Mouse (Mus musculus): ENCODE results near the gene Wbp11. TPM values are rescaled to one million over a fixed set of nuclear protein-coding genes. Genes with fewer than 3 reads are reported as not detected.
A peak's percentile ranks its signal among the peaks of the same experiment; 100 is the strongest.

The Wbp11 gene
- polyA plus RNA-seq, 1 experiment, result 72.3 TPM

- Histone ChIP-seq H3K4me1 (replicated peaks; ENCODE audit: control insufficient read depth, insufficient read depth, low read length) (peaks cover 14% of the 10 kb centered on the region), H3K27me3 (ENCODE audit: control insufficient read depth, insufficient read depth, low read length) (no peaks in the 10 kb centered on the region), H3K27ac (ENCODE audit: control insufficient read depth, insufficient read depth, low read length) (peak within 1 kb of the TSS; percentile 32; the same call in 1 of the 2 replicates), H3K4me3 (ENCODE audit: control insufficient read depth, insufficient read depth, low read length) (peak within 1 kb of the TSS; percentile 50), H3K36me3 (ENCODE audit: control insufficient read depth, insufficient read depth, low read length) (peaks cover 2% of the 10 kb centered on the region)
- peak; percentile 99 for DNase-seq
- WGBS, result under 1% methylated on average over 34 of the region's 34 CpGs
- TF ChIP-seq POLR2A (IDR thresholded peaks at IDR 0.05; ENCODE audit: control insufficient read depth, extremely low read depth, insufficient read depth, low read length, poor library complexity) (peak; percentile 80), CTCF (IDR thresholded peaks at IDR 0.05; ENCODE audit: borderline replicate concordance, control insufficient read depth, extremely low read depth, insufficient read depth, low read length, poor library complexity) (peak; percentile 47; the same call in 1 of the 2 replicates)
These were observed 20.0 kb downstream of the Wbp11 start, which contains the start of gene H2afj for GRCm38 (mm10) chr6:136808014-136808417. Gene H2afj (plus strand): TSS chr6:136808244.

GRCm38 (mm10) chr6:136807395-136808013 is 20.5 kb downstream of the Wbp11 start:
- WGBS, result 61% methylated on average over 18 of the region's 18 CpGs

GRCm38 (mm10) chr6:136806819-136807218 is 21.2 kb downstream of the Wbp11 start:
- peaks cover 14% of the 10 kb centered on the region for H3K4me1 ChIP-seq (replicated peaks; ENCODE audit: control insufficient read depth, insufficient read depth, low read length)
- 90% methylated on average over 5 of the region's 5 CpGs for WGBS
- H3K27ac ChIP-seq (ENCODE audit: control insufficient read depth, insufficient read depth, low read length), result no peak overlapping the region

More at GRCm38 (mm10) chr6:136807395-136808013, 20.5 kb downstream of the Wbp11 start:
- Histone ChIP-seq H3K4me3 (ENCODE audit: control insufficient read depth, insufficient read depth, low read length) (no peak overlapping the region), H3K27ac (ENCODE audit: control insufficient read depth, insufficient read depth, low read length) (peak overlapping the region; percentile 32; the same call in 1 of the 2 replicates), H3K4me1 (replicated peaks; ENCODE audit: control insufficient read depth, insufficient read depth, low read length) (peaks cover 14% of the 10 kb centered on the region), H3K36me3 (ENCODE audit: control insufficient read depth, insufficient read depth, low read length) (no peaks in the 10 kb centered on the region), H3K27me3 (ENCODE audit: control insufficient read depth, insufficient read depth, low read length) (no peaks in the 10 kb centered on the region)
- no peak for TF ChIP-seq CTCF (IDR thresholded peaks at IDR 0.05; ENCODE audit: borderline replicate concordance, control insufficient read depth, extremely low read depth, insufficient read depth, low read length, poor library complexity)
- TF ChIP-seq POLR2A (IDR thresholded peaks at IDR 0.05; ENCODE audit: control insufficient read depth, extremely low read depth, insufficient read depth, low read length, poor library complexity), result no peak
- DNase-seq, result no peak

GRCm38 (mm10) chr6:136805409-136805775 is 22.6 kb downstream of the Wbp11 start:
- no peak overlapping the region for H3K4me3 ChIP-seq (ENCODE audit: control insufficient read depth, insufficient read depth, low read length)
- H3K27ac ChIP-seq (ENCODE audit: control insufficient read depth, insufficient read depth, low read length), result no peak overlapping the region; the same call in 1 of the 2 replicates
- no peak for TF ChIP-seq POLR2A (IDR thresholded peaks at IDR 0.05; ENCODE audit: control insufficient read depth, extremely low read depth, insufficient read depth, low read length, poor library complexity)
- TF ChIP-seq CTCF (IDR thresholded peaks at IDR 0.05; ENCODE audit: borderline replicate concordance, control insufficient read depth, extremely low read depth, insufficient read depth, low read length, poor library complexity), result no peak
- 56% methylated on average over 1 of the region's 1 CpGs for WGBS
- peaks cover 14% of the 10 kb centered on the region for H3K4me1 ChIP-seq (replicated peaks; ENCODE audit: control insufficient read depth, insufficient read depth, low read length)
- no peaks in the 10 kb centered on the region for H3K36me3 ChIP-seq (ENCODE audit: control insufficient read depth, insufficient read depth, low read length)
- no peak for DNase-seq
- H3K27me3 ChIP-seq (ENCODE audit: control insufficient read depth, insufficient read depth, low read length), result no peaks in the 10 kb centered on the region

More at GRCm38 (mm10) chr6:136806819-136807218, 21.2 kb downstream of the Wbp11 start:
- no peak for DNase-seq
- TF ChIP-seq CTCF (IDR thresholded peaks at IDR 0.05; ENCODE audit: borderline replicate concordance, control insufficient read depth, extremely low read depth, insufficient read depth, low read length, poor library complexity), result no peak
- TF ChIP-seq POLR2A (IDR thresholded peaks at IDR 0.05; ENCODE audit: control insufficient read depth, extremely low read depth, insufficient read depth, low read length, poor library complexity), result no peak
- H3K36me3 ChIP-seq (ENCODE audit: control insufficient read depth, insufficient read depth, low read length), result no peaks in the 10 kb centered on the region
- no peak overlapping the region for H3K4me3 ChIP-seq (ENCODE audit: control insufficient read depth, insufficient read depth, low read length)
- H3K27me3 ChIP-seq (ENCODE audit: control insufficient read depth, insufficient read depth, low read length), result no peaks in the 10 kb centered on the region

- Histone ChIP-seq H3K27ac (ENCODE audit: control insufficient read depth, insufficient read depth, low read length) (peak overlapping the region; percentile 91), H3K4me1 (replicated peaks; ENCODE audit: control insufficient read depth, insufficient read depth, low read length) (peaks cover 14% of the 10 kb centered on the region), H3K36me3 (ENCODE audit: control insufficient read depth, insufficient read depth, low read length) (no peaks in the 10 kb centered on the region), H3K27me3 (ENCODE audit: control insufficient read depth, insufficient read depth, low read length) (no peaks in the 10 kb centered on the region), H3K4me3 (ENCODE audit: control insufficient read depth, insufficient read depth, low read length) (no peak overlapping the region)
- DNase-seq, result no peak
- 2% methylated on average over 9 of the region's 9 CpGs for WGBS
- TF ChIP-seq POLR2A (IDR thresholded peaks at IDR 0.05; ENCODE audit: control insufficient read depth, extremely low read depth, insufficient read depth, low read length, poor library complexity), result no peak
- TF ChIP-seq CTCF (IDR thresholded peaks at IDR 0.05; ENCODE audit: borderline replicate concordance, control insufficient read depth, extremely low read depth, insufficient read depth, low read length, poor library complexity), result no peak
These were observed 23.2 kb downstream of the Wbp11 start for GRCm38 (mm10) chr6:136804705-136805408.

GRCm38 (mm10) chr6:136803739-136804633 is 24.0 kb downstream of the Wbp11 start, which contains the start of gene Hist4h4:
Gene Hist4h4 (minus strand): TSS chr6:136804415.
- under 1% methylated on average over 50 of the region's 50 CpGs for WGBS
- peak within 1 kb of the TSS; percentile 99 for H3K27ac ChIP-seq (ENCODE audit: control insufficient read depth, insufficient read depth, low read length)
- TF ChIP-seq POLR2A (IDR thresholded peaks at IDR 0.05; ENCODE audit: control insufficient read depth, extremely low read depth, insufficient read depth, low read length, poor library complexity), result peak; percentile 95
- peak; percentile 36; the same call in 1 of the 2 replicates for TF ChIP-seq CTCF (IDR thresholded peaks at IDR 0.05; ENCODE audit: borderline replicate concordance, control insufficient read depth, extremely low read depth, insufficient read depth, low read length, poor library complexity)
- peaks cover 8% of the 10 kb centered on the region for H3K4me1 ChIP-seq (replicated peaks; ENCODE audit: control insufficient read depth, insufficient read depth, low read length)
- peak within 1 kb of the TSS; percentile 72 for H3K4me3 ChIP-seq (ENCODE audit: control insufficient read depth, insufficient read depth, low read length)
- peak; percentile 95 for DNase-seq
- no peaks in the 10 kb centered on the region for H3K27me3 ChIP-seq (ENCODE audit: control insufficient read depth, insufficient read depth, low read length)
- no peaks in the 10 kb centered on the region for H3K36me3 ChIP-seq (ENCODE audit: control insufficient read depth, insufficient read depth, low read length)
